ENCODE assay signal across 8 mouse cellular contexts in the genomic region with DNA sequence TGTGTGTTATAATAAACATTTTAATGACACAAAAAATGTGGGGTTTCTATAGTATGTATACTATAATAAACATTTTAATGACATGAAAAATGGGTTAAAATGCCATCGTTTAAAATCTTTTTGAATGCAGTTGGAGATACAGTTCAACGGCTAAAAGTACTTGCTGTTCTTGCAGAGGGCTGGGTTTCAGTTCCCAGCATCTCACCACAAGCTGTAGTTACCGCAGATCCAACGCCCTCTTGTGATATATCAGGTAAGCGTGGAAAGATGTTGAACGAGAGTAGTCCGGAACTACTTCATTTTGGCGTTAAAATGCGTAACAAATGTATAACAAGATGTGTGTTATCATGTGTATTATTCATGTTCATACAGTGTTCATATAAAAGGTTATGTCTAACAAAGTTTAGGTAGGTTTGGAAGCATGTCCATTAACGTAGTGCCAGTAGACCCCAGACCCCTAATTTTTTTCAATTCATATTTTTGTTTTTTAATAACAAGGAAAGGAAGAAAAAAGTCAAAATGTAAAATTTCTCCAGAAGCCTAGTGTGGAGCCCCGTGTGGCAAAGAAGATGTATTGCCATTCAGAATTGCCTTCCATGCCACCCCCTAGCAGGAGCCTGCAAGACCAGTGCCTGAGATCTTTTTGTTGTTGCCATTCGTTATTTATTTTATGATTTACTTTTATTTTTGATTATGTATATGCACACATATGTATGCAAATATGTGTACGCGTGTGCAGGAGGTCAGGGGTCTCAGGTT. TPM values are rescaled to one million over a fixed set of nuclear protein-coding genes. Genes with fewer than 3 reads are reported as not detected.
A peak's percentile ranks its signal among the peaks of the same experiment; 100 is the strongest.
DNase-seq lines count a peak whose midpoint lies in the region; ATAC-seq and TF ChIP-seq lines count a peak whose summit lies in the region.

No protein-coding gene starts in this region.

- peak overlapping the region; percentile 40; the same call in 1 of the 2 replicates for H3K4me3 ChIP-seq in heart, adult 2 months
- 0 out of 2 replicates have a peak overlapping the region, but pooled peaks have one; percentile 65 for H3K4me3 ChIP-seq in ES-Bruce4 (ENCODE audit: low read depth, low read length)
- 0 out of 2 replicates have a peak overlapping the region, but pooled peaks have one; percentile 85 for H3K4me3 ChIP-seq in forebrain, embryonic 12.5 days (replicated peaks)
- H3K4me3 ChIP-seq in liver, embryonic 15.5 days (replicated peaks): peak overlapping the region; percentile 81

- TF ChIP-seq CTCF in heart, adult 2 months (IDR thresholded peaks at IDR 0.05): peak; percentile 36
- TF ChIP-seq CTCF in ES-Bruce4 (IDR thresholded peaks at IDR 0.05; ENCODE audit: low read depth, low read length): no peak

- ATAC-seq in forebrain, embryonic 12.5 days (ENCODE audit: low FRiP score): no peak
- no peak for ATAC-seq in liver, embryonic 15.5 days (ENCODE audit: insufficient read depth)

- no peaks in the 10 kb centered on the region for H3K36me3 ChIP-seq in heart, adult 2 months (ENCODE audit: control insufficient read depth, insufficient read depth, low read length)
- H3K36me3 ChIP-seq in ES-Bruce4 (ENCODE audit: control insufficient read depth, insufficient read depth, low read length, poor library complexity, severe bottlenecking): peaks cover 10% of the 10 kb centered on the region; the same call in 1 of the 2 replicates
- H3K36me3 ChIP-seq in forebrain, embryonic 12.5 days (replicated peaks): peaks cover 16% of the 10 kb centered on the region
- H3K36me3 ChIP-seq in liver, embryonic 15.5 days (replicated peaks): peaks cover 16% of the 10 kb centered on the region

- no peaks in the 10 kb centered on the region for H3K9me3 ChIP-seq in ES-Bruce4 (replicated peaks; ENCODE audit: control insufficient read depth, insufficient read depth, low read length, poor library complexity, severe bottlenecking)
- no peaks in the 10 kb centered on the region for H3K9me3 ChIP-seq in forebrain, embryonic 12.5 days
- no peaks in the 10 kb centered on the region for H3K9me3 ChIP-seq in liver, embryonic 15.5 days (replicated peaks)

- H3K79me2 ChIP-seq in heart, adult 2 months (replicated peaks; ENCODE audit: control insufficient read depth, insufficient read depth, low read length): no peaks in the 10 kb centered on the region; the same call in 1 of the 2 replicates

- peaks cover 7% of the 10 kb centered on the region for H3K4me1 ChIP-seq in heart, adult 2 months (ENCODE audit: control insufficient read depth, insufficient read depth, low read length)
- no peaks in the 10 kb centered on the region for H3K4me1 ChIP-seq in ES-Bruce4 (ENCODE audit: control insufficient read depth, insufficient read depth, low read length)
- peaks cover 10% of the 10 kb centered on the region for H3K4me1 ChIP-seq in forebrain, embryonic 12.5 days
- peaks cover 36% of the 10 kb centered on the region for H3K4me1 ChIP-seq in liver, embryonic 15.5 days (replicated peaks)

- no peak for TF ChIP-seq EP300 in heart, adult 2 months (IDR thresholded peaks at IDR 0.05; ENCODE audit: insufficient read depth, low read depth, low read length)
- no peak for TF ChIP-seq EP300 in ES-Bruce4 (IDR thresholded peaks at IDR 0.05; ENCODE audit: insufficient read depth, low read depth, low read length)

- H3K4me2 ChIP-seq in forebrain, embryonic 12.5 days: peak overlapping the region; percentile 70
- H3K4me2 ChIP-seq in liver, embryonic 15.5 days: peak overlapping the region; percentile 95

- intact Hi-C loops in heart, adult 2 months (cut with DNase I): loop anchor here (1.0 to 10.0 kb wide), 2 partner anchors 210 to 252 kb away; a partner anchor contains a TSS

- no peak for TF ChIP-seq POLR2A in heart, adult 2 months (IDR thresholded peaks at IDR 0.05; ENCODE audit: insufficient read depth, low read depth, low read length)
- no peak for TF ChIP-seq POLR2A in ES-Bruce4 (IDR thresholded peaks at IDR 0.05; ENCODE audit: insufficient read depth, low read length)

- no peak for DNase-seq in heart, adult 2 months
- DNase-seq in heart, postnatal 4 days: no peak
- no peak for DNase-seq in gastrocnemius, postnatal 25 days
- no peak for DNase-seq in left cerebral cortex, adult 8-10 months (ENCODE audit: low spot score in 2 of 2)
- DNase-seq in right cerebral cortex, adult 18-20 months: no peak

- no peak overlapping the region for H3K27ac ChIP-seq in heart, adult 2 months
- H3K27ac ChIP-seq in ES-Bruce4 (ENCODE audit: insufficient read depth, low read length): no peak overlapping the region
- no peak overlapping the region for H3K27ac ChIP-seq in forebrain, embryonic 12.5 days
- H3K27ac ChIP-seq in liver, embryonic 15.5 days (replicated peaks): no peak overlapping the region

- WGBS in heart, adult 2 months: 44% methylated on average over 14 of the region's 14 CpGs
- 40% methylated on average over 14 of the region's 14 CpGs for WGBS in forebrain, embryonic 12.5 days
- WGBS in liver, embryonic 15.5 days (ENCODE audit: insufficient replicate concordance): 28% methylated on average over 14 of the region's 14 CpGs

- no peak overlapping the region for H3K9ac ChIP-seq in heart, adult 2 months (ENCODE audit: low read depth, low read length)
- H3K9ac ChIP-seq in ES-Bruce4 (ENCODE audit: low read depth, poor library complexity, severe bottlenecking): no peak overlapping the region
- no peak overlapping the region for H3K9ac ChIP-seq in forebrain, embryonic 12.5 days
- H3K9ac ChIP-seq in liver, embryonic 15.5 days: no peak overlapping the region

- H3K27me3 ChIP-seq in heart, adult 2 months (ENCODE audit: control insufficient read depth, insufficient read depth, low read length): no peaks in the 10 kb centered on the region
- no peaks in the 10 kb centered on the region for H3K27me3 ChIP-seq in ES-Bruce4 (ENCODE audit: control insufficient read depth, insufficient read depth, low read length, poor library complexity, severe bottlenecking)
- H3K27me3 ChIP-seq in forebrain, embryonic 12.5 days: no peaks in the 10 kb centered on the region
- H3K27me3 ChIP-seq in liver, embryonic 15.5 days: no peaks in the 10 kb centered on the region

RNA-seq across cellular contexts. Expression of a gene that starts 0.7 kb away (rescaled TPM):
- total RNA-seq in heart, adult 2 months (2021): 1 to 10 TPM; 9.5 to 9.8 TPM
- 8.7 and 10.2 TPM in 2 replicates for polyA plus RNA-seq in heart, adult 2 months (2012; rRNA removed)
- 10 to 100 TPM; 19.2 to 21.1 TPM for total RNA-seq in heart, postnatal 4 days (2021)
- polyA plus RNA-seq in ES-Bruce4 (2011; ENCODE audit: insufficient read depth, insufficient read length, low read depth, missing spikeins): 18.5 and 20.0 TPM in 2 replicates
- polyA plus RNA-seq in forebrain, embryonic 12.5 days (2016; fragmentation: Nextera tagmentation; extraction: Ambion mirVana): 27.4 and 28.3 TPM in 2 replicates
- 4.0 and 4.7 TPM in 2 replicates for polyA plus RNA-seq in liver, embryonic 15.5 days (2015; fragmentation: Nextera tagmentation; extraction: Ambion mirVana)
- total RNA-seq in gastrocnemius, postnatal 25 days (2021): 1 to 10 TPM; 8.4 to 8.5 TPM
- 10 to 100 TPM; 30.4 to 35.2 (median 32.0) TPM for total RNA-seq in left cerebral cortex, adult 8-10 months (2022)

RNA-seq across cellular contexts. Expression of a gene that starts 38.4 kb away (rescaled TPM):
- 10 to 100 TPM; 13.8 to 15.6 TPM for total RNA-seq in heart, adult 2 months (2021)
- polyA plus RNA-seq in heart, adult 2 months (2012; rRNA removed): 10.0 and 15.8 TPM in 2 replicates
- total RNA-seq in heart, postnatal 4 days (2021): 10 to 100 TPM; 19.7 to 21.0 TPM
- 22.6 and 23.3 TPM in 2 replicates for polyA plus RNA-seq in ES-Bruce4 (2011; ENCODE audit: insufficient read depth, insufficient read length, low read depth, missing spikeins)
- polyA plus RNA-seq in forebrain, embryonic 12.5 days (2016; fragmentation: Nextera tagmentation; extraction: Ambion mirVana): 10.8 and 11.8 TPM in 2 replicates
- 2.3 and 2.4 TPM in 2 replicates for polyA plus RNA-seq in liver, embryonic 15.5 days (2015; fragmentation: Nextera tagmentation; extraction: Ambion mirVana)
- total RNA-seq in gastrocnemius, postnatal 25 days (2021): 10 to 100 TPM; 12.6 to 16.2 TPM
- 10 to 100 TPM; 38.6 to 41.1 (median 39.2) TPM for total RNA-seq in left cerebral cortex, adult 8-10 months (2022)
